Mouse (Mus musculus): Measurements from ENCODE around the gene Dyrk3. TPM values are rescaled to one million over a fixed set of nuclear protein-coding genes. Genes with fewer than 3 reads are reported as not detected.
"Not testable (repeated sequence)": the region's sequence is repeated elsewhere in the genome, so short reads cannot be mapped to it uniquely, and the experiment has no call there.

Dyrk3 gene
- polyA plus RNA-seq, 1 experiment from 2014 or later = 21.5 TPM

DNA sequence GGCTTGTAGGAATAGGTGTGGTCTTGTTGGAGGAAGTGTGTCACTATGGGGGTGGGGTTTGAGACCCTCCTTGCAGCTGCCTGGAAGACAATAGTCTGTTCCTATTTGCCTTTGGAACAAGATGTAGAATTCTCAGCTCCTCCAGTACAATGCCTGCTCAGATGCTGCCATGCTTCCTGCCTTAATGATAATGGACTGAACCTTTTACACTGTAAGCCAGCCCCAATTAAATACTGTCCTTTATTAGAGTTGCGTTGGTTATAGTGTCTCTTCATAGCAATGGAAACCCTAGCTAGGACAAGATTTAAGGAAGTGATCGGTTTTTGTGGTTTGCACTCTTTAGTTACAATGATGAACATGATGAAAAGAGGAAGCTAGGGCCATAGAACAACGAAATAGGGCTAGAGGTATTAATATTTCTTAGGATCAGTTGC is 8.1 kb upstream of the Dyrk3 start:
- H3K4me3 ChIP-seq = no peak overlapping the region
- H3K4me1 ChIP-seq = no peaks in the 10 kb centered on the region
- 83% methylated on average over 3 of the region's 3 CpGs for WGBS
- H3K9ac ChIP-seq (replicated peaks) = no peak overlapping the region
- H3K27me3 ChIP-seq = 0 out of 2 replicates have a peak, but pooled peaks cover under 1% of the 10 kb centered on the region
- H3K27ac ChIP-seq (replicated peaks) = no peak overlapping the region
- H3K4me2 ChIP-seq (replicated peaks) = no peak overlapping the region
- ATAC-seq (ENCODE audit: low FRiP score, low read depth) = no peak
- H3K9me3 ChIP-seq = no peaks in the 10 kb centered on the region
- H3K36me3 ChIP-seq = no peaks in the 10 kb centered on the region

DNA sequence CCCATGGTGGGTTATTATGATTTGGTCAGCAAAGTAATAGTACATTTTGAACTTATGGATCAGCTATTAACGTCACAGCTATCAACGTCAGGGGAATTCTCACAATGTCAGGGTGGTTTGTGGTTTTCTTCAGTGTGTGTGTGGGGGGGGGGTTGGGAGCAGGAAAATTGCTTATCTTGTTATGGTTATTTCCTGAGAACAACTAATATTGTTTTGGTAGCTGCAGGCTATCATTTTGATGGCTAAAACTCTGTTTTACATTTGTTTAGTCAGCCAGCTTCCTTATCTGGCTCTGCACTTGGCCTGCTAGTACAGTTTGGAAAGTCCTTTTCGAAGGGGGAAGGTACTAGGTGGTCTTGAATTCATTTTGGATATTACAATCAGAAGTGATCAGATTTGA is 7.1 kb upstream of the Dyrk3 start:
- H3K27me3 ChIP-seq; ATAC-seq (ENCODE audit: low FRiP score, low read depth); H3K9me3 ChIP-seq; H3K9ac ChIP-seq (replicated peaks); H3K27ac ChIP-seq (replicated peaks); H3K4me3 ChIP-seq; H3K4me1 ChIP-seq; H3K36me3 ChIP-seq; H3K4me2 ChIP-seq (replicated peaks): not testable (repeated sequence)
- WGBS = 88% methylated on average over 3 of the region's 3 CpGs

DNA sequence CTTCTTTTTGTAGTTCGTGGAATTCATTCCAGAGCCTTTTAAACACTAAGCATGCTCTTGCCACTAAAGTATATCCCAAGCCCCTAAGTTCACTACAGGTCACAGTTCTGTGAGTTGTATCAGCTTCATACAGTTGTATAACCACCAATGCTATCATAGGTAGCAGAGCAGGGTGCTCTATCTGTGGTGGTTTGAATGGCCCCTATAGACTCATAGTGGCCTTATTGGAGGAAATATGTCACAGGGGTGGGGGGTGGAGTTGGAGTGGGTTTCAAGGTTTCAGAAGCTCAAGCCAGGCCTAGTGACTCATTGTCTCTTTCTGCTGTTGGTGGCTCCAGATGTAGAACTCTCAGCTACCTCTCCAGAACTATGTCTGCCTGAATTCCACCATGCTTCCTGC is 4.3 kb upstream of the Dyrk3 start:
- 95% methylated on average over 1 of the region's 1 CpGs for WGBS
- peaks cover 9% of the 10 kb centered on the region; the same call in 1 of the 2 replicates for H3K27me3 ChIP-seq
- peaks cover 5% of the 10 kb centered on the region; the same call in 1 of the 2 replicates for H3K4me1 ChIP-seq

DNA sequence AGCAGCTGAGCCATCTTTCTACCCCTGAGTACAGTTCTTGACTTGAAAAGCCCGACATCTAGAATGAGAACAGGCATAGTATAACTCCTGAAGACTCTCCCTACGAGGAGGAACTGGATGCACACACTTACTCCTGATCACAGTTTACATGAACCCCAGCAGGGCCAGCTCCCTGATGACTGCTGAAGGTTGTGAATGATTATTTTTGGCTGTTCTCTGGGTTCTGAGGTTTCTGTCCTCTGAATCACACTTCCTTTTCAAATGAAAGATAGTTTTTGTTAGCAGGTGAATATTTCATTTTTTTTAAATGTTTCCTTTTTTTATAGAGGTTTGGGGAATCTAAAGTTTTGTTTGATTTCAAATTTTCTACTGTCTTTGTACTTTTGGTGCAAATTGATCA is 3.3 kb upstream of the Dyrk3 start:
- ATAC-seq (ENCODE audit: low FRiP score, low read depth) = no peak
- Histone ChIP-seq H3K9ac (replicated peaks) (no peak overlapping the region), H3K4me2 (replicated peaks) (no peak overlapping the region), H3K4me1 (peaks cover 12% of the 10 kb centered on the region), H3K9me3 (no peaks in the 10 kb centered on the region), H3K27me3 (peaks cover 9% of the 10 kb centered on the region; the same call in 1 of the 2 replicates), H3K27ac (replicated peaks) (no peak overlapping the region), H3K36me3 (no peaks in the 10 kb centered on the region), H3K4me3 (no peak overlapping the region)
- WGBS = 64% methylated on average over 2 of the region's 2 CpGs

More for the DNA sequence above, 4.3 kb upstream of the Dyrk3 start:
- Histone ChIP-seq H3K36me3 (no peaks in the 10 kb centered on the region), H3K9me3 (no peaks in the 10 kb centered on the region), H3K9ac (replicated peaks) (no peak overlapping the region), H3K27ac (replicated peaks) (no peak overlapping the region), H3K4me3 (no peak overlapping the region), H3K4me2 (replicated peaks) (no peak overlapping the region)
- no peak for ATAC-seq (ENCODE audit: low FRiP score, low read depth)

DNA sequence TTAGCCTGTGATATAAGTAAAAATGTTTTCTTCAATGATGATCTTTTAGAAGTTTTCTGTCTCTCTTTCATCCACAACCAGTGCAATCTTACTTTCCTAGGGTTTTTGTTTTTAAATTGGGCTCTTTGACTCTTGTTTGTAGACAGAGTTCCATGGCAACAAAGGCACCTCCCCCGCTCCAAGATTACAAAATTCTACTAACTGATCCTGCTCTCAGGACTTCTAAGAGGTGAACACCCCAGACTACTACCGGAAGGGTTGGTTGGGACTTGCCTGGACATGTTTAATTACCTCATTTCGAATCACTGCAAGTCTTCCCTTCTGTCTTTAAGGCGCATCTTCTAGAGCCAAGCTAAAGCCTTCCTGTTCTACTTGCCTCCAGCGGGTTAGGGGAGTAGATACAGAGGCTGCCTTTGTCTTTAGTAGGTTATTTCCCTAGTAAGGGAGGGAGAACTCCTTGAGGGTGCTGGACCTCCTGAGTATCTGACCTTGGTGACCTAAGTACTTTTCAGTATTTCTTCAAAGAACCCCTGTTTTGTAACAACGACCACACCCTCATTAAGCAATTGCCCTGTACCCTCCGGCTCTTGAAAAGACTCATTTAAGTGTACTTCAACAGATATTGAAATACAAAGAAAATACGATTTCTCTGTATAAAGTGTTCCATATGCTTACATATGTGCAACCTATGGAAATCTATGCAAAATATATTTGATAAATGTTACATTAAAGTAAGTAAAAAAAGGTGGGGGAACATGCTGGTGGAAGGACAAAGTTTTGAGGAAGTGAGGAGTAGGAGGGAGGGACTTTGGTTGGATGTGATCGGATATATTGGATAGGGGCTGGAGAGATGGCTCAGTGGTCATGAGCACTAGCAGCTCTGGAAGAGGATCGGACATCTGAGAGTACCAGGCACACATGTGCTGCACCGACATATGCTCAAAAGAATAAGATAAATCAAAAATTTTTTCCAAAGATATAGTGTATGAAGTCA is 1.3 kb upstream of the Dyrk3 start:
- Histone ChIP-seq H3K9me3 (no peaks in the 10 kb centered on the region), H3K4me3 (no peak overlapping the region), H3K27me3 (peaks cover 9% of the 10 kb centered on the region; the same call in 1 of the 2 replicates), H3K36me3 (no peaks in the 10 kb centered on the region), H3K27ac (replicated peaks) (peak overlapping the region; percentile 96; the same call in 1 of the 2 replicates), H3K4me1 (peaks cover 32% of the 10 kb centered on the region), H3K9ac (replicated peaks) (no peak overlapping the region), H3K4me2 (replicated peaks) (peak overlapping the region; percentile 74)
- WGBS = 70% methylated on average over 11 of the region's 11 CpGs
- ATAC-seq (ENCODE audit: low FRiP score, low read depth) = no peak

DNA sequence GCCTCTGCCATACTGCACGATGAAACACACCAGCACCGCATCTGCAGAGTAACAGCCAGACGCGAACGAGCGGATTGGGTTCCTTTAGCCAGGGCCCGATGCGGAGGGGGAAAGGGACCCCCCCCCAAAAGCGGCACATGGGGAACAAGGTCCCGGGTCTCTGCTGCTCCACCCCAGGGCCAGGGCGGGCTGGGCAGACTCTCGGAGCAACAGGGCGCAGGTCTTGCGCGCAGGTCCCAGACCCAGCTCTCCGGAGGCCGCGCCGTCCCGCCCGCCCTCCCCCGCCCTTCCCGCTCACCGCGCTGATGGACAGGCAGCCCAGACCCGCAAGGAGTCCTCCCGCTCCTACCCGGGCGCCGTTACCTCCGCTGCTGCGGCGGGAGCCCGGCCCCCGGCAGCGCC is 422 bp downstream of the Dyrk3 start:
- ATAC-seq (ENCODE audit: low FRiP score, low read depth) = peak; percentile 91
- H3K4me2 ChIP-seq (replicated peaks) = peak overlapping the region; percentile 74
- peak overlapping the region; percentile 96 for H3K27ac ChIP-seq (replicated peaks)
- peaks cover 9% of the 10 kb centered on the region; the same call in 1 of the 2 replicates for H3K27me3 ChIP-seq
- peak overlapping the region; percentile 75 for H3K9ac ChIP-seq (replicated peaks)
- peaks cover 37% of the 10 kb centered on the region for H3K4me1 ChIP-seq
- H3K36me3 ChIP-seq = 0 out of 2 replicates have a peak, but pooled peaks cover under 1% of the 10 kb centered on the region
- no peaks in the 10 kb centered on the region for H3K9me3 ChIP-seq
- H3K4me3 ChIP-seq = peak overlapping the region; percentile 80
- WGBS = under 1% methylated on average over 33 of the region's 36 CpGs

DNA sequence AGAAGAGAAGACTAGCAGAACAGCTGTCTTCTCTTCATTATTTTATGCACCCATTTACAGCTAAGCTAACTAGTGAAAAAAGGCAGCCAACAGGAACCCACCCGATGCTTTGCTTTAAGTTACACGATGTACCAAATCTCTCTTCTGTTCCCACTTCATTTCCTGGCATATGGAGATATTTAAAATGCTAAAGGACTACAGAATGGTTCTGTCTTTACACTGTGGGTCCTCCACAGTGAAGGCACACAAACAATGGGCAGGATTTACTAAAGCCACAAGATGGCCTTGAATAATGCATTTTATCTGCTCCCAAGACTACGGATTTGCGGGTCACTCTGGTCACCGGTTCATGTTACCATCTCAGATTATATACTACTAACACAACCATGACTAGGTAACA is 1.0 kb downstream of the Dyrk3 start:
- Histone ChIP-seq H3K4me1 (peaks cover 37% of the 10 kb centered on the region), H3K27ac (replicated peaks) (peak overlapping the region; percentile 42; the same call in 1 of the 2 replicates), H3K36me3 (0 out of 2 replicates have a peak, but pooled peaks cover 7% of the 10 kb centered on the region), H3K27me3 (peaks cover 9% of the 10 kb centered on the region; the same call in 1 of the 2 replicates), H3K9me3 (no peaks in the 10 kb centered on the region), H3K9ac (replicated peaks) (peak overlapping the region; percentile 43), H3K4me2 (replicated peaks) (peak overlapping the region; percentile 74), H3K4me3 (peak overlapping the region; percentile 80)
- no peak for ATAC-seq (ENCODE audit: low FRiP score, low read depth)
- 4% methylated on average over 5 of the region's 5 CpGs for WGBS

DNA sequence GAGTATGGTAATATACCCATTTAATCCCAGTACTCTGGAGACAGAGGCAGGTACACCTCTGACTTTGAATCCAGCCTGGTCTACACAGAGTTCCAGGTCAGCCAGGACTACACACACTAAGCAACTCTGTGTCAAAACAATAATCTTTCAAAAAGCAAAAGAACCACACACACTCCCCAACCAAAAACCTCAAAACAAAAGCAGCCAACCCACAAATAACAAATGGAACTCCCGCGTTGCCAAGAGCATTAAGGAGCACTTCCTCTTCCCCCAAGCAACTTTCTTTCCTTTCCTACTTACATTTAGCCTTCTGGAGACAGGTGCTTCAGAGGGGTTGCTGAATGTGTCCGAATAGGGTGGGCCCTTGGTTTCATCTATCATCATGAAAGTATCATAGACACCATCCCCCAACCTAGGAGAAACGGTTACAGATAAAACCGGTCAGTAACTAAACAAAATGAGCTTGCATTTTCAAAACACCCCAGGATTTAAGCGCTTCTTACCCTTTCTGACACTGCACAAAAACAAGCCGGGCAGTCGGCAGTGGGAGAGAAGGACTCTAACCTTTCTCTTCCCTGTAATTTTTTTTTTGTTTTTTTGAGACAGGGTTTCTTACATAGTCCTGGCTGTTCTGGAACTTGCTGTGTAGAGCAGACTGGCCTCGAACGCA is 2.0 kb downstream of the Dyrk3 start:
- H3K36me3 ChIP-seq = peaks cover 7% of the 10 kb centered on the region; the same call in 1 of the 2 replicates
- H3K4me3 ChIP-seq = peak overlapping the region; percentile 80
- H3K27me3 ChIP-seq = peaks cover 9% of the 10 kb centered on the region; the same call in 1 of the 2 replicates
- H3K4me1 ChIP-seq = peaks cover 37% of the 10 kb centered on the region
- 85% methylated on average over 10 of the region's 10 CpGs for WGBS
- no peak for ATAC-seq (ENCODE audit: low FRiP score, low read depth)
- H3K9me3 ChIP-seq = no peaks in the 10 kb centered on the region
- H3K4me2 ChIP-seq (replicated peaks) = peak overlapping the region; percentile 74
- no peak overlapping the region for H3K9ac ChIP-seq (replicated peaks)
- H3K27ac ChIP-seq (replicated peaks) = no peak overlapping the region

DNA sequence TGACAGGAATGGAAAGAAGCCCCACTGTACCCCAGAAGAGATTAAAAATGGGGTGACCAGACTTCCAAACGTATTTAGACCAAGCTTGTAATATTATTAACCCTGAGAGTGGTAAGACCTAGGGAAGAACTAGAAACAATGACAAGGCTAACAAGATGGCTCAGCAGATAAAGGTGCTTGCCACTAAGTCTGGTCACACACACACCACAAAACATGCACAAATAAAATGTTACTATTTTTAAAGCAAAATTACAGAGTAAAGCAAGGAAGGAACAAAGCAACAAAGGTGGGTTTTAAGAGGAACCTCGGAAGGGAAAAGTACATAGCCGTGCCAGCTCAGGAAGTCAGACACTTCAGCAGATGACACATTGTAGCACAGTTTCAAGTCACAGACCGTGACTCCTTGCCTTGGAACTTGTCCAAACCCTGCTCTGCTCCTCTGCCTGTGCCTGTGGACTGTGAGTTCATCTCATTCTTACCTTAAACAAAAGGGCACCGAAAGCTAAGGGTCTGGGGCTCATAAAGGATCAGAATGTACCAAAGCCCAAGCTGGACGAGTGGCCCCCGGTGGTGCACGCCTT is 3.1 kb downstream of the Dyrk3 start:
- Histone ChIP-seq H3K27ac (replicated peaks) (0 out of 2 replicates have a peak overlapping the region, but pooled peaks have one; percentile 26), H3K4me2 (replicated peaks) (peak overlapping the region; percentile 32), H3K4me3 (peak overlapping the region; percentile 7; the same call in 1 of the 2 replicates), H3K9me3 (no peaks in the 10 kb centered on the region), H3K9ac (replicated peaks) (peak overlapping the region; percentile 43; the same call in 1 of the 2 replicates), H3K4me1 (peaks cover 37% of the 10 kb centered on the region), H3K27me3 (peaks cover 3% of the 10 kb centered on the region; the same call in 1 of the 2 replicates), H3K36me3 (peaks cover 18% of the 10 kb centered on the region)
- 54% methylated on average over 8 of the region's 8 CpGs for WGBS
- no peak for ATAC-seq (ENCODE audit: low FRiP score, low read depth)

DNA sequence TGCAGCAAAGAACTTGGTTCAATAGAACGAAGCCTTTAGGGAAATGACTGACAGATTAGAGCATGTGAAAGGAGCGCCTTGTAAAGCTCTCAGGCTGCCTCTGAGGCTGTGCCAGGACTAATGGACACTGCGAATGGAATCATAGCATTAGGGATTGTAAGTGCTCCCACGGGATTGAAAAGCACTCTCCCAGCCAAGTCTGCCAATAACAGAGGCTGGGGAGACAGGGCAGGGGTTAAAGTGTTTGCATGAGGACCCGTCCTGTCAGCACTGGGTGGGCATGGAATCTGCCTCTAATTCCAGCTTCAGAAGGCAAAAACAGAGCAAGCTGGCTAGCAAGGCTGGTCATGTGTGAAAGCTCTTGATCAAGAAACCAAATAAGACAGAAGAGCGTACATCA is 3.9 kb downstream of the Dyrk3 start:
- H3K4me3 ChIP-seq = no peak overlapping the region; the same call in 1 of the 2 replicates
- 34% methylated on average over 6 of the region's 6 CpGs for WGBS
- H3K9me3 ChIP-seq = no peaks in the 10 kb centered on the region
- H3K9ac ChIP-seq (replicated peaks) = no peak overlapping the region
- peaks cover 2% of the 10 kb centered on the region; the same call in 1 of the 2 replicates for H3K27me3 ChIP-seq
- H3K36me3 ChIP-seq = peaks cover 26% of the 10 kb centered on the region
- no peak for ATAC-seq (ENCODE audit: low FRiP score, low read depth)
- H3K27ac ChIP-seq (replicated peaks) = 0 out of 2 replicates have a peak overlapping the region, but pooled peaks have one; percentile 26
- H3K4me1 ChIP-seq = peaks cover 37% of the 10 kb centered on the region
- H3K4me2 ChIP-seq (replicated peaks) = peak overlapping the region; percentile 6; the same call in 1 of the 2 replicates

DNA sequence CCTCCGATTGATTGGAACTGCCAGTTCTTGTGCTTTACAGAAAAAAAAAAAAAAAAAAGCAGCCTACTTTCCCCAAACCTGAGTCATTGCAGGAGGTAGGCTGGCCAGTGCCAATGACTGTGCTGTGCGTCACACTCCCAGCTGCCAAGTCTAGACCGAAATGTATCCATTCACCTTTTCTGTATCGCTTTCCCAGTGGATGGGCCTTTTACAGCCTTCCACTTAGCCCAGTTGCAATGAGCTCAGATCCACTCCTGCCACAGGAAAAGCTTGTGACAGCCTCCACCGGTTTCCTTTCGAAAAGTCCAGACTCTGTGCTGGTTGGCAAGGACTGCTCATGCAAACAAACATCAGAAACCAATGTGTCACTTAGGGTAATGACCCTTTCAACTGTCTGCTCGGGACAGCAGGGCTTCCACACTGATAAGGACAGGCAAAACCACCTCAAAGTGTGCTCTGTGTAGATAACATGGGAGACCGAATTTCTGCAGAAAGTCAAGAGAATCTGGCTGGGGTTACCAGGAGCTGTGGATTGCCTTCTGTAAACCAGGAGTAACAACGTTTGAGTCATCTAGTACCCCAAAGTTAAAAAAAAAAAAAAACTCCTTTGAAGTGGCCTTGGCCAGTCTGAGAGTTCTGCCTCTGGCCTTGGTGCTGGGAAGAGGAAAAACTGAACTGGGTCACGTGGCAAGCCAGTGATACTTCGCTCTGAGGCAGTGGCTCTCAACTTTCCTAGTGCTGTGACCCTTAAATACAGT is 12.0 kb downstream of the Dyrk3 start:
- H3K4me3 ChIP-seq = no peak overlapping the region
- H3K4me2 ChIP-seq (replicated peaks) = no peak overlapping the region
- ATAC-seq (ENCODE audit: low FRiP score, low read depth) = no peak
- H3K9me3 ChIP-seq = no peaks in the 10 kb centered on the region
- H3K9ac ChIP-seq (replicated peaks) = no peak overlapping the region
- H3K36me3 ChIP-seq = peaks cover 47% of the 10 kb centered on the region
- 81% methylated on average over 11 of the region's 11 CpGs for WGBS
- no peaks in the 10 kb centered on the region for H3K27me3 ChIP-seq
- H3K27ac ChIP-seq (replicated peaks) = no peak overlapping the region
- no peaks in the 10 kb centered on the region for H3K4me1 ChIP-seq
